Mouse (Mus musculus) layer of hippocampus, postnatal 36 days (tissue): ENCODE data around the gene Dcaf12l2. TPM values are rescaled to one million over a fixed set of nuclear protein-coding genes. Genes with fewer than 3 reads are reported as not detected.
A peak's percentile ranks its signal among the peaks of the same experiment; 100 is the strongest.

Experiments used
- DNase-seq, 2 experiments: peaks; one replicate each; pipeline ENCODE4 v3.0.0; 2022
- total RNA-seq, 2 experiments: library from RNA; stranded (reverse); gene quantifications; 2 replicates each; pipeline ENCODE4 v1.2.3; 2021

Dcaf12l2 gene
- 1 to 10 TPM; 1.4 to 2.2 TPM for total RNA-seq

DNA sequence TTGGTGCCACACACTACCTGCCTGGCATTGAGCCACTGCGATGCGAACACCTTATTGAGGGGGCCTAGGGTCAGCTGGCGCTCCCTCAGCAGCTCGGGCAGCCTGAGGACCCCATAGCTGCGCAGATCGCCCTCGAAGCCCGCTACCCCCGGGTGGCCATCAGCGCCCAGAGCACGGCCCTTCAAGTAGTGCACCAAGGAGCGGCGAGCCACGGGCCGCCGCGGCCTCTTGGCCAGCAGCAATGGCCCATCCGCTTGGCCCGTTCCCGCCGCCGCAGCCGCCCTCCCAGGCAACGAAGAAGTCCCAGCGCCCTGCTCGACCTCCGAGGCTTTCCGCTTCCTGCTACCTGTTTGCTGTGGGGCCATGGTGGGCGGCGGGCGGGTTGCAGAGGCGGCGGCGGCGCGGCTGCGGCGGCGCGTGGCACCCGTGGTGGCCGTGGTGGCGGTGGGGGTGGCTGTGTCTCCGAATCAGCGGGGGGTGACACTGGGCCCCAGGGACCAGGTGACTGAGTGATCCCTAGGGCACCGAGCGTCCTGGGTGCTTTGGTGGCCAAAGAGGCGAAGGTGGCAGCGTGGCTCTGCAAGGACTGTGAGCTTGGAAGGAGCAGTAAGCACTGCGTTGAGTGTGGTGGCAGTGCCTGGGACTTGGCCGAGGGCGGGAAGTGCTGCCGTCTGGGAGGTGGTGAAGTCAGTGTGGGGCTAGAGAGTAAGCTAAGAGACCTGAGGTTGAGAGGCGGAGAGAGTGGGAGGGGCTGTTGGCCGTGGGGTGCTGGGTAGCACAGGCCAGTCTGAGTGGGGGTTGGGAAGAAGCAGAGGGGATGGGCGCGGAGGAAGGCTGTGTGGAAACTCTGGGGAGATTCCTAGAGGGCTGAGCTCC lies at the start of gene Dcaf12l2:
TSS of gene Dcaf12l2 (minus strand) at position 697 of the 876 bp plus-strand sequence.
- peak; percentile 7 to 20 for DNase-seq

DNA sequence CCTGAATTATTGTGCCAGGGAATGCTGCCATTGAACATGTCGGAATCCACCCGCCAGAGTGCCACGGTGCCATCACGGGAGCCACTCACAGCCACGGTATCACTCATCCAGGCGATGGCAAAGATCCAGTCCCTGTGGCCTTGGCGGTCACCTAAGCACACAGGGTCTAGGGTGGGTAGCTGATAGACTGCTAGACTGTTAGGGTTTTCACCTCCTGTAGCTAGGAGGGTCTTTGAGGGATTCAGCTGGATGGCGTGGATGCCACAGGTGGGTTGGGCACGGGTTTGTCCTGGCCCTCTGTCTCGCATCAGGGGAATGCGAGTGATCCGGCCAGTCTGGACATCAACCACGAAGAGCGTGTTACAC lies 879 bp downstream of the Dcaf12l2 start:
- no peak for DNase-seq
